In the genomic region with DNA sequence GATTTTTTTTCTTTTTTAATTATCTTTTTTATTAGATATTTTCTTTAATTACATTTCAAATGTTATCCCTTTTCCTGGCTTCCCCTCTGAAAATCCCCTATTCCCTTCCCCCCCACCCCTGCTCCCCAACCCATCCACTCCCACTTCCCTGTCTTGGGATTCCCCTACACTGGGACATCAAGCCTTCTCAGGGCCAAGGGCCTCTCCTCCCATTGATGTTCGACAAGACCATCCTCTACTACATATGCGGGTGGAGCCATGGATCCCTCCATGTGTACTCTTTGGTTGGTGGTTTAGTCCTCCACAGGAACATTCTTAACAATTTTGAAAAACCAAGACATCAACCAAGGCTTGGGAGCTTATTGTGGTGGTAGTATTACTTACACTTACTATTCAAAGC, we compare ENCODE assay signal across 20 mouse cellular contexts.
DNase-seq lines count a peak whose midpoint lies in the region; ATAC-seq lines count a peak whose summit lies in the region.
"Had no signal": no experiment of that assay in that cellular context is flagged by ENCODE, and none has a peak within 500 bp of the region (broad histone marks: within the 10 kb centered on the region; RNA-seq: fewer than 3 reads in every experiment).

No protein-coding gene starts in this region.

- H3K9ac ChIP-seq in heart, embryonic 11.5 days (ENCODE audit: low read depth, low read length): no peak overlapping the region
- no peak overlapping the region for H3K9ac ChIP-seq in liver, embryonic 11.5 days (ENCODE audit: low read depth, low read length)
- H3K9ac ChIP-seq: embryonic facial prominence, embryonic 12.5 days; embryonic facial prominence, embryonic 15.5 days; hindbrain, embryonic 13.5 days had no signal

- peaks cover 4% of the 10 kb centered on the region for H3K4me1 ChIP-seq in heart, embryonic 11.5 days (ENCODE audit: control insufficient read depth, insufficient read depth, low read length)
- H3K4me1 ChIP-seq in liver, embryonic 11.5 days (replicated peaks; ENCODE audit: control insufficient read depth, insufficient read depth, low read length): peaks cover 25% of the 10 kb centered on the region

- WGBS in heart, embryonic 11.5 days (ENCODE audit: insufficient replicate concordance): 91% methylated on average over 2 of the region's 2 CpGs
- 73% methylated on average over 2 of the region's 2 CpGs for WGBS in liver, embryonic 11.5 days

- no peaks in the 10 kb centered on the region for H3K27me3 ChIP-seq in heart, embryonic 11.5 days (ENCODE audit: control insufficient read depth, insufficient read depth, low read length)
- H3K27me3 ChIP-seq in liver, embryonic 11.5 days (replicated peaks; ENCODE audit: control insufficient read depth, insufficient read depth, low read length): no peaks in the 10 kb centered on the region
- H3K27me3 ChIP-seq: embryonic facial prominence, embryonic 12.5 days; embryonic facial prominence, embryonic 15.5 days; hindbrain, embryonic 13.5 days had no signal

- peak; percentile 88 for DNase-seq in heart, adult 11 months
- DNase-seq in liver, embryonic 11.5 days (ENCODE audit: low spot score): peak; percentile 22
- DNase-seq in liver: no peak
- DNase-seq in testis, postnatal 10 days (ENCODE audit: low spot score): peak; percentile 23
- no peak for DNase-seq in testis, postnatal 14 days (ENCODE audit: low spot score)
- DNase-seq in left cerebral cortex, postnatal 10 days (ENCODE audit: extremely low spot score in 1 of 2, low spot score in 2 of 2): no peak
- DNase-seq in layer of hippocampus, adult 9-10 months (ENCODE audit: low spot score): no peak
- DNase-seq: cerebellum, adult 11 months; cerebellum, adult 2 months; cerebellum, adult 9-11 months; cerebellum, postnatal 25 days; gastrocnemius, postnatal 25 days had no signal

- ATAC-seq in heart, embryonic 11.5 days (replicated peaks; ENCODE audit: insufficient number of reproducible peaks, low FRiP score, low TSS enrichment): no peak
- no peak for ATAC-seq in liver, embryonic 11.5 days (replicated peaks; ENCODE audit: low FRiP score)
- ATAC-seq: activated CD4-positive, CD25-positive, alpha-beta regulatory T cell, adult 4 months; forebrain, embryonic 14.5 days; hindbrain, embryonic 16.5 days had no signal

- no peaks in the 10 kb centered on the region for H3K9me3 ChIP-seq in heart, embryonic 11.5 days (replicated peaks; ENCODE audit: control insufficient read depth, low read length)
- no peaks in the 10 kb centered on the region for H3K9me3 ChIP-seq in liver, embryonic 11.5 days (ENCODE audit: control insufficient read depth, low read length)
- H3K9me3 ChIP-seq: embryonic facial prominence, embryonic 12.5 days; embryonic facial prominence, embryonic 15.5 days; hindbrain, embryonic 10.5 days; hindbrain, embryonic 13.5 days had no signal

- H3K36me3 ChIP-seq in heart, embryonic 11.5 days (ENCODE audit: control insufficient read depth, insufficient read depth, low read length): no peaks in the 10 kb centered on the region
- no peaks in the 10 kb centered on the region for H3K36me3 ChIP-seq in liver, embryonic 11.5 days (ENCODE audit: control insufficient read depth, insufficient read depth, low read length)
- H3K36me3 ChIP-seq: embryonic facial prominence, embryonic 12.5 days; embryonic facial prominence, embryonic 15.5 days; hindbrain, embryonic 10.5 days; hindbrain, embryonic 13.5 days had no signal

- no peak overlapping the region for H3K27ac ChIP-seq in heart, embryonic 11.5 days (ENCODE audit: low read depth, low read length)
- no peak overlapping the region for H3K27ac ChIP-seq in liver, embryonic 11.5 days (ENCODE audit: low read depth, low read length)
- H3K27ac ChIP-seq: embryonic facial prominence, embryonic 12.5 days; embryonic facial prominence, embryonic 15.5 days; hindbrain, embryonic 13.5 days had no signal

- no peak overlapping the region for H3K4me3 ChIP-seq in heart, embryonic 11.5 days (ENCODE audit: low read depth, low read length)
- no peak overlapping the region for H3K4me3 ChIP-seq in liver, embryonic 11.5 days (ENCODE audit: low read depth, low read length)
- H3K4me3 ChIP-seq: embryonic facial prominence, embryonic 12.5 days; embryonic facial prominence, embryonic 15.5 days; hindbrain, embryonic 10.5 days; hindbrain, embryonic 13.5 days had no signal

- intact Hi-C loops in left cerebral cortex, postnatal 10 days (cut with DNase I): no loop called here

- H3K4me2 ChIP-seq in heart, embryonic 11.5 days: no peak overlapping the region
- no peak overlapping the region for H3K4me2 ChIP-seq in liver, embryonic 11.5 days
- H3K4me2 ChIP-seq: embryonic facial prominence, embryonic 12.5 days; embryonic facial prominence, embryonic 15.5 days; hindbrain, embryonic 13.5 days had no signal

Comparison
In these comparisons a context has a peak if more than half of its experiments do, and no peak if none do; other contexts are left out.
1. DNase-seq: peak in heart, adult 11 months (single experiment), liver, embryonic 11.5 days (single experiment) and testis, postnatal 10 days (single experiment); none in liver (single experiment), testis, postnatal 14 days (single experiment), left cerebral cortex, postnatal 10 days (0 of 2) and layer of hippocampus, adult 9-10 months (single experiment).